8 mouse cellular contexts compared by ENCODE assay signal in genomic region chr2:73910571-73911174, GRCm38 (mm10). TPM values are rescaled to one million over a fixed set of nuclear protein-coding genes. Genes with fewer than 3 reads are reported as not detected.
DNase-seq lines count a peak whose midpoint lies in the region; ATAC-seq and TF ChIP-seq lines count a peak whose summit lies in the region.

No protein-coding gene starts in this region.

- TF ChIP-seq POLR2A in cerebellum, adult 2 months (IDR thresholded peaks at IDR 0.05; ENCODE audit: borderline replicate concordance, insufficient read depth, low read length): no peak

- peak; percentile 30 for DNase-seq in G1E (ENCODE audit: low spot score)
- DNase-seq in cerebellum, adult 2 months: peak; percentile 56 to 64
- DNase-seq in forelimb bud, embryonic 11.5 days (ENCODE audit: low read depth, low spot score): peak; percentile 16
- peak; percentile 74 for DNase-seq in heart, postnatal 4 days
- DNase-seq in layer of hippocampus, adult 9-11 months: peak; percentile 35
- DNase-seq in lung, postnatal 10 days: peak; percentile 59
- peak; percentile 37 for DNase-seq in ovary, postnatal 14 days (ENCODE audit: low spot score)
- DNase-seq in thymus, postnatal 4 days: peak; percentile 74

- peak; percentile 26; the same call in 1 of the 2 replicates for ATAC-seq in G1E (ENCODE audit: extremely low read depth, insufficient number of reproducible peaks, low FRiP score, poor library complexity, severe bottlenecking)

- H3K27ac ChIP-seq in cerebellum, adult 2 months (ENCODE audit: insufficient read depth, low read length): peak overlapping the region; percentile 92

- H3K4me3 ChIP-seq in G1E (ENCODE audit: low read depth, low read length): peak overlapping the region; percentile 96
- H3K4me3 ChIP-seq in cerebellum, adult 2 months (replicated peaks; ENCODE audit: insufficient read depth, low read depth, low read length): peak overlapping the region; percentile 72

- peaks cover 26% of the 10 kb centered on the region for H3K4me1 ChIP-seq in G1E (ENCODE audit: insufficient read depth, low read depth, low read length)
- H3K4me1 ChIP-seq in cerebellum, adult 2 months (ENCODE audit: control insufficient read depth, insufficient read depth, low read length): no peaks in the 10 kb centered on the region; the same call in 1 of the 2 replicates

- TF ChIP-seq CTCF in G1E (IDR thresholded peaks at IDR 0.05; ENCODE audit: low read depth, low read length): no peak
- TF ChIP-seq CTCF in cerebellum, adult 2 months (IDR thresholded peaks at IDR 0.05; ENCODE audit: borderline replicate concordance, insufficient read depth, low read depth, low read length): no peak

- peaks cover under 1% of the 10 kb centered on the region; the same call in 1 of the 2 replicates for H3K27me3 ChIP-seq in G1E (ENCODE audit: insufficient read depth, low read length)
- no peaks in the 10 kb centered on the region for H3K27me3 ChIP-seq in cerebellum, adult 2 months (ENCODE audit: control insufficient read depth, insufficient read depth, low read length)

- peaks cover 36% of the 10 kb centered on the region for H3K36me3 ChIP-seq in G1E (replicated peaks)

- WGBS in cerebellum, adult 2 months: under 1% methylated on average over 47 of the region's 50 CpGs

- H3K9me3 ChIP-seq in G1E (replicated peaks): no peaks in the 10 kb centered on the region

RNA-seq across cellular contexts. Expression of gene Atp5g3, which starts 0.5 kb away (rescaled TPM):
- total RNA-seq in G1E (2014; fragmentation: Nextera tagmentation) (103 and 112 TPM in 2 replicates), G1E (2017) (195 and 233 TPM in 2 replicates)
- polyA plus RNA-seq in G1E (2012): 992 and 1,141 TPM in 2 replicates
- polyA plus RNA-seq in cerebellum, adult 2 months (2012; rRNA removed): 1,072 and 1,080 TPM in 2 replicates
- 1,000 to 10,000 TPM; 3,070 to 3,248 TPM for total RNA-seq in heart, postnatal 4 days (2021)

RNA-seq across cellular contexts. Expression of gene Atf2, which starts 18.2 kb away (rescaled TPM):
- 201 and 220 TPM in 2 replicates for total RNA-seq in G1E (2014; fragmentation: Nextera tagmentation)
- total RNA-seq in G1E (2017): 50.2 and 69.8 TPM in 2 replicates
- 10.8 and 14.4 TPM in 2 replicates for polyA plus RNA-seq in G1E (2012)
- 45.8 and 47.4 TPM in 2 replicates for polyA plus RNA-seq in cerebellum, adult 2 months (2012; rRNA removed)
- 10 to 100 TPM; 38.1 to 38.2 TPM for total RNA-seq in heart, postnatal 4 days (2021)

Comparison
In these comparisons a context has a peak if more than half of its experiments do, and no peak if none do; other contexts are left out.
1. Peak in every context shown above with its lines: DNase-seq, ATAC-seq, H3K4me3 ChIP-seq and H3K27ac ChIP-seq.
2. DNase-seq: peak in every context shown above with its lines; median percentile 74 in heart, postnatal 4 days; 74 in thymus, postnatal 4 days; 60 in cerebellum, adult 2 months; 59 in lung, postnatal 10 days; 37 in ovary, postnatal 14 days; 35 in layer of hippocampus, adult 9-11 months; 30 in G1E; 16 in forelimb bud, embryonic 11.5 days.
3. RNA of gene Atp5g3, which starts 0.5 kb away (total RNA-seq): 3,070 to 3,248 TPM in heart, postnatal 4 days; 103 to 233 TPM in G1E; every median in the first group is over 10 times any median in the second.